Mouse (Mus musculus): ENCODE results near the gene Ankrd49. TPM values are rescaled to one million over a fixed set of nuclear protein-coding genes. Genes with fewer than 3 reads are reported as not detected.

Ankrd49 gene
- polyA plus RNA-seq, 2 experiments from 2014 or later = 27.4 to 37.3 TPM

DNA sequence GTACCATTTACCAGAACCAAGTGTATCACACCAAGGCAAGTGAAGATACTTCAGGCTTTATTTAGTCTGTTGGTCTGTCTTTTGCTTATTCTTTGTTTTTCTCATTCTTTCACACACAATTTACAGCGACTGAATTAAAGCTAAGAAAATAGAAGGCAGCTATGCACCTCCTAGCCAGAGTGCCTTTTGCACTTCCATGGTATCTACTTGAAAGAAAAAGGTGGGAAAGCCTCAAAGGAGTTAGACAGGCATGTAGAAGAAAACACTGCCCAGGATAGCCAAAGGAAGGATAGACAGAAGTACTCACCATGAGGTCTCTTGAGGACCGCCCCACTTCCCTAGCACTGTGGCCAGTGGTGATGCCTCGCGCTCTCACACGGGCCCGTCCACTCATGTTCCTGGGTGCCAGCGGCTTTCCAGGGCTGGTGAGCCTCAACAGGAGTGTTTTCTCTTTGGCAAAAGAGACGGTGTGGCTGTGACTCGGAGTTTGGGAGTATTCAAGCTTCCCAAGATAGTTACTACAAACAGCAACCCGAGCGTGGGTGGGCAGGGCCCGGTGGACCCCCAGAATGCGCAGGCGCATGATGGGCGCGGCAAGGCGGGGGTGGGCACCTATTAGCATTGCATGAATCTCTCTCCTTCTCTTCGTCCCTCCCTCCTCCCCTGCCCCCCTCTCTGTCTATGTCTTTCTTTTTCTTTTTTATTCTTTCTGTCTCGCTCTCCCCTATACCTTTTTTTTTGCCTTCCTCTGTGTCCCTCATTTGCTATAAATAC is 44.3 kb downstream of the Ankrd49 start, which contains the start of gene Piwil4:
Piwil4 (minus strand) TSS at position 583 of the 774 bp plus-strand sequence.
- no peak for ATAC-seq

DNA sequence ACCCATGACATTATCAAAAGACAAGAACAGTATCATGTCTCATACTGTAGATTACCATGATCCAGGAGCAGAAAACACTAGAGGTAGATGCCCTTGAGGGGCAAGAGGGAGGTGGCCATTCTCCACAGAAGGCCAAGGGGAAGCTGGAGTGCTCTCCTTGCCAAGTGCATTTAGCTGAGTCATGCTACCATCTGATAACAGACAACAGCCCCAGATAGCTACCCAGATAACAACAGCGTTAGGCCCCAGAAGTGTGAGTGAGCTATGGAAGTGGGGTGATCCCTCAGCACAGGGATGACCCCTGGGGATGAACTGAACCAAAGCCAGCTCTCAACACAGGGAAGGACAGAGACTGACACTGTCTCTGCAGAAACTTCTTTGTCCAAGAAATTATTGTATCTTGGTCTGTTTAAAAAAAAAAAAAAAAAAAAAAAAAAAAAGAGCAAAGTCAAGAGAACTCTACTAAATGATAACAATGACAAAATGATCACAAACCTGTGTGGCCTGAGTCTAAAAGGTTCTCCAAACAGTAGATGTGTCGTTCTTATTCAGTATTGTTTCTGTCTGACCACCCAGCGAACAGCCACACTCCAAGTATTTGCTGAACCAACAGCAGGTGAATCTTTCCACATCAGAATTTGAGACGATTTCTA is 45.0 kb downstream of the Ankrd49 start:
- no peak for ATAC-seq

GRCm38 (mm10) chr9:14730941-14731541 is 53.6 kb downstream of the Ankrd49 start:
- ATAC-seq = no peak

Other genes with a start within 250 kb of the Ankrd49 start
- gene Amotl1, start 139.8 kb downstream of the Ankrd49 start, polyA plus RNA-seq (2017; shearing (Covaris generic)) = under 1 TPM in 1 of 2 experiments, not detected in 1; 0.06 TPM
- gene Piwil4, start 44.1 kb downstream of the Ankrd49 start, polyA plus RNA-seq (2017; shearing (Covaris generic)) = under 1 TPM; 0.44 to 0.57 TPM
- gene Fut4, start 32.5 kb downstream of the Ankrd49 start, polyA plus RNA-seq (2017; shearing (Covaris generic)) = under 1 TPM in 1 of 2 experiments, not detected in 1; 0.19 TPM
- not detected for gene 1700012B09Rik, start 13.8 kb downstream of the Ankrd49 start, polyA plus RNA-seq (2017; shearing (Covaris generic))
- gene Mre11a, start 202 bp downstream of the Ankrd49 start, polyA plus RNA-seq (2017; shearing (Covaris generic)) = 10 to 100 TPM; 24.0 to 25.6 TPM
- gene Gpr83, start 75.4 kb upstream of the Ankrd49 start, polyA plus RNA-seq (2017; shearing (Covaris generic)) = 100 to 1,000 TPM; 158 to 164 TPM
- gene Izumo1r, start 119.1 kb upstream of the Ankrd49 start, polyA plus RNA-seq (2017; shearing (Covaris generic)) = 1,000 to 10,000 TPM; 1,336 to 1,816 TPM

All from CD4-positive, CD25-positive, alpha-beta regulatory T cell, adult 4 months (primary cell).